Mouse (Mus musculus) CH12.LX (cell line): ENCODE results near the gene Ccno. TPM values are rescaled to one million over a fixed set of nuclear protein-coding genes. Genes with fewer than 3 reads are reported as not detected.

Experiments
- DNase-seq: peaks from one replicate; pipeline ENCODE4 v3.0.0-alpha.2; 2013; ENCODE audit errors: extremely low read depth
- H3K27ac ChIP-seq: 2 replicates; pipeline ENCODE4 v1.5.1; 2012; ENCODE audit warnings: low read depth, mild to moderate bottlenecking, control low read depth, moderate library complexity; ENCODE audit not compliant: insufficient read depth
- H3K27me3 ChIP-seq: replicated peaks from 2 replicates; pipeline ENCODE3; 2012; ENCODE audit warnings: inconsistent platforms
- H3K36me3 ChIP-seq, 2 experiments: replicated peaks in 1 of 2; 2 replicates each; pipeline versions ENCODE3 to v1.6.1; 2012; ENCODE audit warnings: inconsistent platforms in 1 of 2, low read length in 1 of 2, mild to moderate bottlenecking in 1 of 2, mixed read lengths in 1 of 2, moderate library complexity in 1 of 2; ENCODE audit not compliant: control insufficient read depth in 1 of 2, insufficient read depth in 1 of 2
- H3K4me1 ChIP-seq, 2 experiments: 2 replicates each; pipeline ENCODE4 v1.6.1; 2012; ENCODE audit warnings: inconsistent platforms in 1 of 2, moderate library complexity in 1 of 2; ENCODE audit not compliant: insufficient read depth in 2 of 2, control insufficient read depth in 1 of 2
- H3K4me2 ChIP-seq: 2 replicates; pipeline ENCODE4 v1.6.1; 2012; ENCODE audit warnings: low read depth, mild to moderate bottlenecking, control low read depth; ENCODE audit not compliant: poor library complexity, insufficient read depth, severe bottlenecking
- H3K4me3 ChIP-seq, 3 experiments: fragments of 150-350 bp in 1 of 3; sonication (generic) in 1 of 3; replicated peaks in 1 of 3; 2 replicates each; pipeline versions ENCODE3 to v1.5.1; 2011 to 2012; ENCODE audit warnings: low read depth in 2 of 3, low read length in 2 of 3, mild to moderate bottlenecking in 2 of 3, moderate library complexity in 2 of 3, control low read depth in 1 of 3, improper control_type of control experiment in 1 of 3, inconsistent platforms in 1 of 3, mixed read lengths in 1 of 3; ENCODE audit not compliant: poor library complexity in 1 of 3
- H3K79me2 ChIP-seq: replicated peaks from 2 replicates; pipeline ENCODE4 v1.6.1; 2012; ENCODE audit warnings: mild to moderate bottlenecking, moderate library complexity; ENCODE audit not compliant: control insufficient read depth, poor library complexity, insufficient read depth, severe bottlenecking; ENCODE audit errors: extremely low read depth
- H3K9ac ChIP-seq: 2 replicates; pipeline ENCODE4 v1.6.1; 2012; ENCODE audit warnings: low read depth, mild to moderate bottlenecking, control low read depth, moderate library complexity; ENCODE audit not compliant: insufficient read depth
- H3K9me3 ChIP-seq: replicated peaks from 2 replicates; pipeline ENCODE3; 2012; ENCODE audit warnings: low read length, inconsistent platforms, mixed read lengths
- BHLHE40 ChIP-seq: IDR thresholded peaks from 2 replicates; pipeline ENCODE4 v1.6.1; 2011; ENCODE audit warnings: mild to moderate bottlenecking, low read depth, low read length, improper control_type of control experiment
- CHD1 ChIP-seq: IDR thresholded peaks from 2 replicates; pipeline ENCODE4 v1.6.1; 2012; ENCODE audit warnings: low read depth, low read length, improper control_type of control experiment, inconsistent platforms
- CHD2 ChIP-seq: IDR thresholded peaks from 2 replicates; pipeline ENCODE4 v1.6.1; 2011; ENCODE audit warnings: low read length, improper control_type of control experiment
- CTCF ChIP-seq, 2 experiments: IDR thresholded peaks in 1 of 2; conservative IDR thresholded peaks in 1 of 2; 2 replicates each; pipeline ENCODE4 v1.5.1; 2011 to 2012; ENCODE audit warnings: low read depth in 2 of 2, low read length in 2 of 2, improper control_type of control experiment in 1 of 2, inconsistent platforms in 1 of 2, mild to moderate bottlenecking in 1 of 2, moderate library complexity in 1 of 2
- E2F4 ChIP-seq: IDR thresholded peaks from 2 replicates; pipeline ENCODE4 v1.6.1; 2011; ENCODE audit warnings: low read depth, low read length, improper control_type of control experiment; ENCODE audit not compliant: insufficient replicate concordance
- ETS1 ChIP-seq: conservative IDR thresholded peaks from 2 replicates; pipeline ENCODE4 v1.6.1; 2012; ENCODE audit warnings: low read depth, mild to moderate bottlenecking, inconsistent platforms, low read length, improper control_type of control experiment, moderate library complexity
- GABPA ChIP-seq: IDR thresholded peaks from 2 replicates; pipeline ENCODE4 v1.6.1; 2012; ENCODE audit warnings: low read depth, low read length, improper control_type of control experiment, inconsistent platforms; ENCODE audit not compliant: insufficient replicate concordance
- HCFC1 ChIP-seq: IDR thresholded peaks from 2 replicates; pipeline ENCODE4 v1.6.1; 2012; ENCODE audit warnings: low read depth, mild to moderate bottlenecking, inconsistent platforms, low read length, improper control_type of control experiment
- KAT2A ChIP-seq: IDR thresholded peaks from 2 replicates; pipeline ENCODE4 v1.6.1; 2012; ENCODE audit warnings: low read length, improper control_type of control experiment, inconsistent platforms; ENCODE audit not compliant: insufficient replicate concordance
- MAFK ChIP-seq: IDR thresholded peaks from 2 replicates; pipeline ENCODE4 v1.6.1; 2011; ENCODE audit warnings: low read length, improper control_type of control experiment; ENCODE audit not compliant: insufficient replicate concordance
- MXI1 ChIP-seq: IDR thresholded peaks from 2 replicates; pipeline ENCODE4 v1.6.1; 2011; ENCODE audit warnings: mild to moderate bottlenecking, low read depth, low read length, improper control_type of control experiment
- NELFE ChIP-seq: IDR thresholded peaks from 2 replicates; pipeline ENCODE4 v1.6.1; 2011; ENCODE audit warnings: low read depth, low read length, improper control_type of control experiment
- NRF1 ChIP-seq: IDR thresholded peaks from 2 replicates; pipeline ENCODE4 v1.6.1; 2014; ENCODE audit warnings: low read depth, mild to moderate bottlenecking, inconsistent platforms, low read length, improper control_type of control experiment, moderate library complexity
- RAD21 ChIP-seq: IDR thresholded peaks from 2 replicates; pipeline ENCODE4 v1.6.1; 2011; ENCODE audit warnings: low read depth, mild to moderate bottlenecking, low read length, improper control_type of control experiment, moderate library complexity
- RCOR1 ChIP-seq: conservative IDR thresholded peaks from 2 replicates; pipeline ENCODE4 v1.6.1; 2012; ENCODE audit warnings: low read depth, mild to moderate bottlenecking, inconsistent platforms, low read length, improper control_type of control experiment
- SIN3A ChIP-seq: IDR thresholded peaks from 2 replicates; pipeline ENCODE4 v1.6.1; 2012; ENCODE audit warnings: low read length, improper control_type of control experiment, inconsistent platforms
- SMC3 ChIP-seq: IDR thresholded peaks from 2 replicates; pipeline ENCODE4 v1.6.1; 2011; ENCODE audit warnings: low read depth, low read length, improper control_type of control experiment
- UBTF ChIP-seq: IDR thresholded peaks from 2 replicates; pipeline ENCODE4 v1.6.1; 2012; ENCODE audit warnings: low read depth, mild to moderate bottlenecking, inconsistent platforms, low read length, improper control_type of control experiment, moderate library complexity
- ZC3H11A ChIP-seq: IDR thresholded peaks from 2 replicates; pipeline ENCODE4 v1.6.1; 2012; ENCODE audit warnings: low read depth, mild to moderate bottlenecking, inconsistent platforms, low read length, improper control_type of control experiment
- ZMIZ1 ChIP-seq: IDR thresholded peaks from 2 replicates; pipeline ENCODE4 v1.6.1; 2012; ENCODE audit warnings: low read depth, mild to moderate bottlenecking, inconsistent platforms, low read length, improper control_type of control experiment
- ZNF384 ChIP-seq: IDR thresholded peaks from 2 replicates; pipeline ENCODE4 v1.6.1; 2012; ENCODE audit warnings: low read depth, low read length, improper control_type of control experiment, inconsistent platforms
- dilution Hi-C: fragments of 300-500 bp; cut with MboI; formaldehyde crosslinking; loops from 2 replicates; pipeline ENCODE4 v1.14.3; 2020; ENCODE audit warnings: low sequenced_read_pairs; ENCODE audit not compliant: extremely low pct_unique_long_range_greater_than_20kb, extremely low pct_ligation_motif_present
- in situ Hi-C: fragments of 300-500 bp; cut with MboI; formaldehyde crosslinking; loops from 3 replicates; pipeline ENCODE4 v1.14.3; 2019; ENCODE audit warnings: low sequenced_read_pairs, low pct_ligation_motif_present, low pct_unique_long_range_greater_than_20kb, mixed read lengths
- polyA plus RNA-seq: library from polyadenylated mRNA; unstranded; fragments of >175 nt; gene quantifications from 2 replicates; pipeline ENCODE4 v1.2.1, GENCODE M21; 2012; ENCODE audit warnings: low read depth; ENCODE audit not compliant: insufficient read length
- total RNA-seq, 2 experiments: library from RNA; depleted of rRNA; stranded (reverse); fragments of 300-350 nt in 1 of 2; fragments of >200 nt in 1 of 2; gene quantifications; 2 replicates each; pipeline ENCODE4 v1.2.3; 2012 to 2014

The Ccno gene
- total and polyA plus RNA-seq, 3 experiments, result 0.16 to 0.54 (median 0.21) TPM

GRCm38 (mm10) chr13:112954067-112954466 lies 33.5 kb upstream of the Ccno start:
- TF ChIP-seq SMC3 (no peak), KAT2A (no peak), BHLHE40 (no peak)
- in situ Hi-C loops, result no loop called here
- dilution Hi-C loops, result no loop called here
- peaks cover 38 to 86% of the 10 kb centered on the region in 2 experiments for H3K36me3 ChIP-seq
- H3K27me3 ChIP-seq, result no peaks in the 10 kb centered on the region
- no peaks in the 10 kb centered on the region for H3K9me3 ChIP-seq
- H3K27ac ChIP-seq, result no peak overlapping the region
- no peak overlapping the region for H3K4me3 ChIP-seq
- DNase-seq, result no peak
- H3K4me2 ChIP-seq, result no peak overlapping the region
- no peaks in the 10 kb centered on the region for H3K79me2 ChIP-seq
- 0 out of 4 replicates have a peak, but pooled peaks cover 0 to 2% of the 10 kb centered on the region in 2 experiments for H3K4me1 ChIP-seq
- no peak overlapping the region for H3K9ac ChIP-seq

- Histone ChIP-seq H3K9ac (no peak overlapping the region), H3K36me3 (peaks cover 19 to 86% of the 10 kb centered on the region in 2 experiments), H3K27me3 (no peaks in the 10 kb centered on the region), H3K9me3 (no peaks in the 10 kb centered on the region), H3K79me2 (no peaks in the 10 kb centered on the region), H3K4me2 (no peak overlapping the region), H3K27ac (no peak overlapping the region), H3K4me3 (no peak overlapping the region), H3K4me1 (no peaks in the 10 kb centered on the region)
- in situ Hi-C loops, result no loop called here
- DNase-seq, result no peak
- TF ChIP-seq CTCF (conservative IDR thresholded peaks at IDR 0.05 in 1 of 2, IDR thresholded peaks at IDR 0.05 in 1 of 2; ENCODE audit: low read depth in 2 of 2, low read length in 2 of 2) (no peak), KAT2A (no peak), SIN3A (no peak), MAFK (no peak), RCOR1 (no peak), SMC3 (no peak), UBTF (no peak), E2F4 (no peak)
- dilution Hi-C loops, result no loop called here
Observed at GRCm38 (mm10) chr13:112963081-112963480, 24.5 kb upstream of the Ccno start.

GRCm38 (mm10) chr13:112964421-112964820 lies 23.2 kb upstream of the Ccno start:
- dilution Hi-C loops, result no loop called here
- no peaks in the 10 kb centered on the region for H3K9me3 ChIP-seq
- no peaks in the 10 kb centered on the region for H3K27me3 ChIP-seq
- H3K9ac ChIP-seq, result no peak overlapping the region
- TF ChIP-seq RAD21 (no peak), ZMIZ1 (no peak), GABPA (no peak), ETS1 (no peak), CHD1 (no peak), NELFE (no peak), NRF1 (no peak), HCFC1 (no peak), MXI1 (no peak), RCOR1 (no peak), KAT2A (no peak), CHD2 (no peak), ZC3H11A (no peak), ZNF384 (no peak)
- H3K4me1 ChIP-seq, result no peaks in the 10 kb centered on the region
- H3K4me2 ChIP-seq, result no peak overlapping the region
- DNase-seq, result no peak
- no peaks in the 10 kb centered on the region for H3K79me2 ChIP-seq
- H3K36me3 ChIP-seq, result peaks cover 14 to 85% of the 10 kb centered on the region in 2 experiments
- H3K4me3 ChIP-seq, result no peak overlapping the region
- in situ Hi-C loops, result no loop called here
- H3K27ac ChIP-seq, result no peak overlapping the region
